Mouse (Mus musculus) megakaryocyte, embryonic 14.5 days (primary cell): ENCODE data around the gene St6gal1.

Source experiments
- FLI1 ChIP-seq: IDR thresholded peaks from 2 replicates; pipeline ENCODE4 v1.6.1; 2012; ENCODE audit warnings: low read length, inconsistent platforms, mixed read lengths
- GATA1 ChIP-seq: IDR thresholded peaks from 3 replicates; pipeline ENCODE4 v1.6.1; 2012; ENCODE audit warnings: mixed read lengths, low read length, inconsistent platforms, borderline replicate concordance

- TF ChIP-seq FLI1 (no peak), GATA1 (no peak)
These were observed 49.5 kb downstream of the St6gal1 start for GRCm38 (mm10) chr16:23274005-23274404.
